Mouse (Mus musculus) frontal cortex, postnatal 25 days (tissue): ENCODE measurements around the gene Coasy.
"Not testable (repeated sequence)": the region's sequence is repeated elsewhere in the genome, so short reads cannot be mapped to it uniquely, and the experiment has no call there.

Experiments
- DNase-seq, 2 experiments: peaks; one replicate each; pipeline ENCODE4 v3.0.0; 2022; ENCODE audit warnings: low spot score in 2 of 2

Gene Coasy

GRCm38 (mm10) chr11:101087682-101088055 is 5.3 kb downstream of the Coasy start:
- no peak for DNase-seq

GRCm38 (mm10) chr11:101089931-101090330 is 7.6 kb downstream of the Coasy start:
- no peak for DNase-seq

GRCm38 (mm10) chr11:101094930-101095313 is 12.6 kb downstream of the Coasy start:
- DNase-seq, result no peak

GRCm38 (mm10) chr11:101095314-101096024 is 13.1 kb downstream of the Coasy start, which contains the start of gene Psmc3ip:
Gene Psmc3ip (minus strand): TSS chr11:101095436.
- peak; percentile 80 to 87 for DNase-seq

GRCm38 (mm10) chr11:101098231-101098630 is 15.9 kb downstream of the Coasy start:
- DNase-seq, result no peak

GRCm38 (mm10) chr11:101103011-101103410 is 20.6 kb downstream of the Coasy start:
- no peak for DNase-seq

GRCm38 (mm10) chr11:101109351-101109750 is 27.0 kb downstream of the Coasy start:
- DNase-seq, result no peak

- DNase-seq, result no peak
Measured at GRCm38 (mm10) chr11:101110708-101111107, 28.3 kb downstream of the Coasy start.

GRCm38 (mm10) chr11:101111178-101111577 is 28.8 kb downstream of the Coasy start:
- no peak for DNase-seq

- DNase-seq, result no peak
Measured at GRCm38 (mm10) chr11:101112186-101112585, 29.8 kb downstream of the Coasy start.

- DNase-seq, result no peak
Measured at GRCm38 (mm10) chr11:101115564-101115963, 33.2 kb downstream of the Coasy start.

GRCm38 (mm10) chr11:101118105-101118504 is 35.7 kb downstream of the Coasy start:
- DNase-seq, result no peak

- DNase-seq, result no peak
Measured at GRCm38 (mm10) chr11:101119131-101119760, 36.9 kb downstream of the Coasy start.

GRCm38 (mm10) chr11:101119761-101120544 is 37.6 kb downstream of the Coasy start, which contains the start of the genes Retreg3 and Tubg1:
Gene Retreg3 (minus strand): TSS chr11:101119893.
Gene Tubg1 (plus strand): TSS chr11:101119938.
- DNase-seq, result peak; percentile 98 to 99

- DNase-seq, result no peak
Measured at GRCm38 (mm10) chr11:101120545-101121188, 38.3 kb downstream of the Coasy start.

- not testable (repeated sequence) for DNase-seq
Measured at GRCm38 (mm10) chr11:101124494-101124893, 42.1 kb downstream of the Coasy start.

GRCm38 (mm10) chr11:101125008-101125407 is 42.6 kb downstream of the Coasy start:
- DNase-seq, result not testable (repeated sequence)

- no peak for DNase-seq
Measured at GRCm38 (mm10) chr11:101127075-101127474, 44.7 kb downstream of the Coasy start.

- DNase-seq, result no peak
Measured at GRCm38 (mm10) chr11:101128996-101129577, 46.7 kb downstream of the Coasy start.

- no peak for DNase-seq
Measured at GRCm38 (mm10) chr11:101130056-101130756, 47.8 kb downstream of the Coasy start.

- DNase-seq, result no peak
Measured at GRCm38 (mm10) chr11:101131187-101131586, 48.8 kb downstream of the Coasy start.
